Mouse (Mus musculus): ENCODE results near the gene Fam13c. TPM values are rescaled to one million over a fixed set of nuclear protein-coding genes. Genes with fewer than 3 reads are reported as not detected.
"Not testable (repeated sequence)": the region's sequence is repeated elsewhere in the genome, so short reads cannot be mapped to it uniquely, and the experiment has no call there.

The Fam13c gene
- polyA plus RNA-seq, 1 experiment from 2014 or later, result 0.20 TPM

DNA sequence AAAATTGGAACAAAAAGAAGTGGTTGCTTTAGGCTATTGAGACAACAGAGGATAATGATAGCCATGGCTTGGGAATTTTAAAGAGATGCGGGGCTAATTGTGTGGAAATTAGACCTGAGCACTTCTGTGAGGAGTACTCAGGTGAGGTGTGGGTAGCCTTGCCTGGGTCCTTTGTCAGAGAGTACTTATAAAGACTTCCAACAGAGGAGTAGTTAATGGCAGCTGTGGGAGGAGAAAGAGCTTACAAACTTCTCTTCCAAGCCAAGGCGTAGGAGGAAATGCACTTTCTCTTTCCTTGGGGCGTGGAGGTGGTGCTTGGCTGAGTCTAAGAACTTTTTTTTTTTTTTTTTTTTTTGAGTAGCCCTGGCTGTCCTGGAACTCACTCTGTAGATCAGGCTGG, 6.9 kb upstream of the Fam13c start:
- Histone ChIP-seq H3K27ac (replicated peaks) (no peak overlapping the region), H3K9ac (no peak overlapping the region), H3K36me3 (replicated peaks) (no peaks in the 10 kb centered on the region), H3K4me1 (replicated peaks) (no peaks in the 10 kb centered on the region), H3K4me2 (no peak overlapping the region), H3K27me3 (no peaks in the 10 kb centered on the region), H3K9me3 (replicated peaks) (0 out of 2 replicates have a peak, but pooled peaks cover 3% of the 10 kb centered on the region), H3K4me3 (replicated peaks) (no peak overlapping the region)
- WGBS (ENCODE audit: insufficient replicate concordance), result 59% methylated on average over 3 of the region's 3 CpGs
- ATAC-seq (ENCODE audit: insufficient read depth), result no peak

- ATAC-seq (ENCODE audit: insufficient read depth), result not testable (repeated sequence)
Observed at GRCm38 (mm10) chr10:70433736-70434135, 6.5 kb upstream of the Fam13c start.

GRCm38 (mm10) chr10:70436656-70437055, 3.6 kb upstream of the Fam13c start:
- Histone ChIP-seq H3K4me1 (replicated peaks) (no peaks in the 10 kb centered on the region), H3K9me3 (replicated peaks) (0 out of 2 replicates have a peak, but pooled peaks cover 3% of the 10 kb centered on the region), H3K36me3 (replicated peaks) (no peaks in the 10 kb centered on the region), H3K9ac (no peak overlapping the region), H3K4me2 (no peak overlapping the region), H3K27ac (replicated peaks) (no peak overlapping the region), H3K27me3 (peaks cover 15% of the 10 kb centered on the region), H3K4me3 (replicated peaks) (no peak overlapping the region)
- 54% methylated on average over 4 of the region's 4 CpGs for WGBS (ENCODE audit: insufficient replicate concordance)
- no peak for ATAC-seq (ENCODE audit: insufficient read depth)

More at GRCm38 (mm10) chr10:70433736-70434135, 6.5 kb upstream of the Fam13c start:
- not testable (repeated sequence) for H3K9me3 ChIP-seq (replicated peaks); H3K4me3 ChIP-seq (replicated peaks); H3K9ac ChIP-seq; H3K36me3 ChIP-seq (replicated peaks); H3K4me1 ChIP-seq (replicated peaks); H3K27ac ChIP-seq (replicated peaks); H3K27me3 ChIP-seq; H3K4me2 ChIP-seq
- WGBS (ENCODE audit: insufficient replicate concordance), result 67% methylated on average over 4 of the region's 5 CpGs

DNA sequence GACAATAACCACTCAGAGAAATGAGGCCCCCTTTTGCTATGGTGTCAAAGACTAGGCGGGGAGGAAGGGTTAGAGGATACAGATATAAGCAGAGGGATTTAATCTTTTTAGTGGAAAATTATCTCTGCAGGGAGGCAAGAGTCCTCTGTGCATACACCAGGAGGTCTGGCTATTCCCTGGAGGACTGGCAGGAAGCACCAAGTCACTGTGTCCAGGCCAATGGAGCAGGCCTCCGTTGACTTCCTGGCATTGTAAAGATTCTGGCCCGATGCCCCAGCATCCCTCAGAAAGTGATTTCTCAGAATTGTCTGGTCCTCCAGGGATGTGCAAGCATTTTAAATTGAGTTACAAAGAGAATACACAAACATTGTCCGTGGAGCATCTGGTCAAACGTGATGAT, 3.0 kb upstream of the Fam13c start:
- WGBS (ENCODE audit: insufficient replicate concordance), result 38% methylated on average over 5 of the region's 5 CpGs
- peaks cover 15% of the 10 kb centered on the region for H3K27me3 ChIP-seq

DNA sequence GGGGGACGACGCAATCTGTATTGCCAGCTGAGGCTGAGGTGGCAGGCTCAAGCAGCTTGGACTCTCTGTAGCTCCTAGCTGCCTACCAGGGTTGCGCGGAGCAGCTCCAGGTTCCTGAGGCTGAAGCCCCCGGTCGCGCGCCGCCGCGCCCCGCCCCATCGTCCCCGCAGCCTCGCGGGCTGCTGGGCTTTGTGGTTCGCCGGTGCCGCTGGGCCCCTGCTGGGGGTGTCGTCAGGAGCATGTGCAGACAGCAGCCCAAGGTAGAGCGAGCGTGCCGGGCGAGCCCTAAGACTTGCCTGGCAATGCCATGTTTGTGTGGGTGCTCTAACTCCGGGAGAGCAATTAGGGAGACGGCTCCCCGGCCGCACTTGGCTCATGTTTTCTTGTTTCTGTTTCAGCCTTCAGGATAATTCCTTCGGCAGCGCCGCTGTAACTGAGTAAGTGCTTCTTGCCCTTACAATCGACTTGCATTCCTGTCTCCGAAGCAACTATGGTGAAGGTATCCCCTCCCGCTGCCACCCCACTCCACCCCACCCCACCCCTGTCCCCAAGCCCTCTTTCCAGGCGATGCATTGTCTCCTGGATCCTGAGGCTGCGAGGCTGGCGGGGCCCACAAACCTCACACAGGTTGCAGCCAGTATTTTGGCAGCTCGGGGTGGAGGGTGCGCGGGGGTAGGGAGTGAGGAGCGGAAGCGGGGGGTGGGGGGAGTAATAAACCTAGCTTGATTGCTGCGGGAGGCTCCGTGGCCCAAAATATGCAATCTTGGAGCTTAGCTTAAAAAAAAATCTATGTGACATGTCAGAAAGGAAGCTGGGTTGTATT, 569 bp downstream of the Fam13c start:
- Histone ChIP-seq H3K4me2 (peak overlapping the region; percentile 63), H3K4me3 (replicated peaks) (peak overlapping the region; percentile 48), H3K36me3 (replicated peaks) (no peaks in the 10 kb centered on the region), H3K27me3 (peaks cover 15% of the 10 kb centered on the region), H3K9me3 (replicated peaks) (no peaks in the 10 kb centered on the region), H3K27ac (replicated peaks) (no peak overlapping the region), H3K9ac (no peak overlapping the region), H3K4me1 (replicated peaks) (no peaks in the 10 kb centered on the region)
- ATAC-seq (ENCODE audit: insufficient read depth), result no peak
- 2% methylated on average over 44 of the region's 44 CpGs for WGBS (ENCODE audit: insufficient replicate concordance)

More for the DNA sequence above, 3.0 kb upstream of the Fam13c start:
- no peak overlapping the region for H3K27ac ChIP-seq (replicated peaks)
- no peak overlapping the region for H3K4me2 ChIP-seq
- H3K36me3 ChIP-seq (replicated peaks), result no peaks in the 10 kb centered on the region
- ATAC-seq (ENCODE audit: insufficient read depth), result no peak
- H3K4me3 ChIP-seq (replicated peaks), result no peak overlapping the region
- 0 out of 2 replicates have a peak, but pooled peaks cover 3% of the 10 kb centered on the region for H3K9me3 ChIP-seq (replicated peaks)
- H3K4me1 ChIP-seq (replicated peaks), result no peaks in the 10 kb centered on the region
- no peak overlapping the region for H3K9ac ChIP-seq

DNA sequence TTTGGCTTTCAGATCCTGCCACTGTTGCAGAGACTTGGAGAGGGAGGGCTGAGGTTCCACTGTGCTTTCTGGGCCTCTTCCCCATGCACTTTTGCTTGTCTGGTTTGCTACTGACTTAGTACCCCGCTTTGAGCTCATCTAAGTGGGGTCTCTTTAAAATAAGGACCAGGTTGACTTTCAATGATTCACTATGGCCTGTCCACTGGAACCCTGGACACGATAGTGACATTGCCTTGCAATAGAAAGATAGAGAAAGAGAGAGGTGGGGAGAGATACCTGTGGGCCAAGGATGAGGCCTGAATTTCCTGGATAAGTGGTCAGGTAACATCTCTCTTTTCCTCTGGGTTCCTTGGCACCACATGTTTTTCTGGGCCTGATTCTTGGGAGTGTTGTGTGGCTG, 1.9 kb downstream of the Fam13c start:
- no peak overlapping the region for H3K4me3 ChIP-seq (replicated peaks)
- ATAC-seq (ENCODE audit: insufficient read depth), result no peak
- H3K27me3 ChIP-seq, result peaks cover 15% of the 10 kb centered on the region
- no peak overlapping the region for H3K4me2 ChIP-seq
- no peaks in the 10 kb centered on the region for H3K36me3 ChIP-seq (replicated peaks)
- 50% methylated on average over 2 of the region's 2 CpGs for WGBS (ENCODE audit: insufficient replicate concordance)
- H3K9ac ChIP-seq, result no peak overlapping the region
- H3K9me3 ChIP-seq (replicated peaks), result no peaks in the 10 kb centered on the region
- H3K4me1 ChIP-seq (replicated peaks), result no peaks in the 10 kb centered on the region
- H3K27ac ChIP-seq (replicated peaks), result no peak overlapping the region

GRCm38 (mm10) chr10:70442623-70443022, 2.3 kb downstream of the Fam13c start:
- 67% methylated on average over 5 of the region's 5 CpGs for WGBS (ENCODE audit: insufficient replicate concordance)
- no peaks in the 10 kb centered on the region for H3K36me3 ChIP-seq (replicated peaks)
- H3K27me3 ChIP-seq, result peaks cover 15% of the 10 kb centered on the region
- no peaks in the 10 kb centered on the region for H3K9me3 ChIP-seq (replicated peaks)
- no peak overlapping the region for H3K27ac ChIP-seq (replicated peaks)
- ATAC-seq (ENCODE audit: insufficient read depth), result no peak
- no peak overlapping the region for H3K4me2 ChIP-seq
- H3K9ac ChIP-seq, result no peak overlapping the region
- no peaks in the 10 kb centered on the region for H3K4me1 ChIP-seq (replicated peaks)
- no peak overlapping the region for H3K4me3 ChIP-seq (replicated peaks)

GRCm38 (mm10) chr10:70447787-70448186, 7.5 kb downstream of the Fam13c start:
- H3K27me3 ChIP-seq, result no peaks in the 10 kb centered on the region
- H3K4me1 ChIP-seq (replicated peaks), result no peaks in the 10 kb centered on the region
- no peak overlapping the region for H3K27ac ChIP-seq (replicated peaks)
- ATAC-seq (ENCODE audit: insufficient read depth), result no peak
- WGBS (ENCODE audit: insufficient replicate concordance), result 40% methylated on average over 4 of the region's 4 CpGs
- H3K4me3 ChIP-seq (replicated peaks), result no peak overlapping the region
- no peaks in the 10 kb centered on the region for H3K36me3 ChIP-seq (replicated peaks)
- H3K4me2 ChIP-seq, result no peak overlapping the region
- no peaks in the 10 kb centered on the region for H3K9me3 ChIP-seq (replicated peaks)
- no peak overlapping the region for H3K9ac ChIP-seq

GRCm38 (mm10) chr10:70449206-70449605, 8.9 kb downstream of the Fam13c start:
- no peak for ATAC-seq (ENCODE audit: insufficient read depth)
- no peaks in the 10 kb centered on the region for H3K9me3 ChIP-seq (replicated peaks)
- no peaks in the 10 kb centered on the region for H3K4me1 ChIP-seq (replicated peaks)
- no peaks in the 10 kb centered on the region for H3K27me3 ChIP-seq
- no peak overlapping the region for H3K4me3 ChIP-seq (replicated peaks)
- no peak overlapping the region; the same call in 1 of the 2 replicates for H3K4me2 ChIP-seq
- 33% methylated on average over 8 of the region's 8 CpGs for WGBS (ENCODE audit: insufficient replicate concordance)
- H3K36me3 ChIP-seq (replicated peaks), result no peaks in the 10 kb centered on the region
- H3K9ac ChIP-seq, result no peak overlapping the region
- no peak overlapping the region for H3K27ac ChIP-seq (replicated peaks)

DNA sequence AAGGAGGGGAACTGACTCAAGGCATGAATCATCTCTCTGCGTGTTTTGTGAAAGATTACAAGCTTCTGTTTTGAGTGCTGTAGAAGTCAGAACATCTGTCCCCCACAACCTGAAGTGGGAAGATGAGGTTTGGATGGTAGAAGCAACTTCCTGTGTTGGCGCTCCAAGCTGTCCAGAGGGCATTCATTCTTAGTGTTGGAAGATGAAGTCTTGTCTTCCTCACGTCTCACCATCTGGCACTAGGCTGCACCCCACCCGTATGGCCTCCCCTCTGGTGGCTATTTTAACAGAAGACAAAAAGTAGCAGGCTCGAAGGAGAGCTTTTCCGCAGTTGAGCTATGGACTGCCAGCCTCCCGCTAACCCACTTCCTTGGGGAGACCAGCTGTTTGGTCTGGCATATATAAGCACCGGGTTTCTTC, 15.6 kb downstream of the Fam13c start:
- ATAC-seq (ENCODE audit: insufficient read depth), result no peak
- H3K9ac ChIP-seq, result no peak overlapping the region
- no peak overlapping the region for H3K4me3 ChIP-seq (replicated peaks)
- no peaks in the 10 kb centered on the region for H3K27me3 ChIP-seq
- WGBS (ENCODE audit: insufficient replicate concordance), result 74% methylated on average over 8 of the region's 8 CpGs
- H3K4me2 ChIP-seq, result no peak overlapping the region
- H3K9me3 ChIP-seq (replicated peaks), result peaks cover 3% of the 10 kb centered on the region; the same call in 1 of the 2 replicates
- H3K27ac ChIP-seq (replicated peaks), result no peak overlapping the region
- no peaks in the 10 kb centered on the region for H3K4me1 ChIP-seq (replicated peaks)
- no peaks in the 10 kb centered on the region for H3K36me3 ChIP-seq (replicated peaks)

- Histone ChIP-seq H3K9me3 (replicated peaks) (peaks cover 3% of the 10 kb centered on the region; the same call in 1 of the 2 replicates), H3K4me1 (replicated peaks) (no peaks in the 10 kb centered on the region), H3K27ac (replicated peaks) (no peak overlapping the region), H3K4me2 (no peak overlapping the region), H3K9ac (no peak overlapping the region), H3K27me3 (no peaks in the 10 kb centered on the region), H3K36me3 (replicated peaks) (no peaks in the 10 kb centered on the region), H3K4me3 (replicated peaks) (no peak overlapping the region)
- ATAC-seq (ENCODE audit: insufficient read depth), result no peak
- 66% methylated on average over 11 of the region's 11 CpGs for WGBS (ENCODE audit: insufficient replicate concordance)
Observed at GRCm38 (mm10) chr10:70458574-70459263, 18.4 kb downstream of the Fam13c start.

Measured in liver, embryonic 15.5 days (tissue).